Mouse (Mus musculus) forebrain, embryonic 16.5 days (tissue): Measurements from ENCODE around the gene Ucn. TPM values are rescaled to one million over a fixed set of nuclear protein-coding genes. Genes with fewer than 3 reads are reported as not detected.

Source experiments
- ATAC-seq: fragments of 200-750 bp; cut with Nextera tagmentation; 2 replicates; pipeline ENCODE4 v1.8.0; 2017; ENCODE audit warnings: mild to moderate bottlenecking, moderate library complexity
- H3K27ac ChIP-seq: fragments of 300-500 bp; sonication (generic); 2 replicates; pipeline ENCODE4 v1.5.1; 2014; ENCODE audit warnings: low read length, control low read depth
- H3K27me3 ChIP-seq: fragments of 300-500 bp; sonication (generic); replicated peaks from 2 replicates; pipeline ENCODE4 v1.6.1; 2014; ENCODE audit warnings: low read length; ENCODE audit not compliant: control insufficient read depth, insufficient read depth
- H3K36me3 ChIP-seq: fragments of 300-500 bp; sonication (generic); 2 replicates; pipeline ENCODE4 v1.6.1; 2014; ENCODE audit not compliant: control insufficient read depth, insufficient read depth
- H3K4me1 ChIP-seq: fragments of 300-500 bp; sonication (generic); replicated peaks from 2 replicates; pipeline ENCODE4 v1.6.1; 2014; ENCODE audit warnings: low read length; ENCODE audit not compliant: control insufficient read depth, insufficient read depth
- H3K4me2 ChIP-seq: fragments of 300-500 bp; sonication (generic); 2 replicates; pipeline ENCODE4 v1.6.1; 2014; ENCODE audit warnings: mild to moderate bottlenecking, low read length, control low read depth
- H3K4me3 ChIP-seq: fragments of 300-500 bp; sonication (generic); replicated peaks from 2 replicates; pipeline ENCODE4 v1.5.1; 2014; ENCODE audit warnings: mild to moderate bottlenecking, low read length, control low read depth
- H3K9ac ChIP-seq: fragments of 300-500 bp; sonication (generic); replicated peaks from 2 replicates; pipeline ENCODE4 v1.6.1; 2014; ENCODE audit warnings: low read depth, low read length, control low read depth
- H3K9me3 ChIP-seq: fragments of 300-500 bp; sonication (generic); 2 replicates; pipeline ENCODE4 v1.6.1; 2016; ENCODE audit warnings: low read length; ENCODE audit not compliant: control insufficient read depth
- WGBS: fragments of 180-500 bp; shearing (Covaris S2); extraction: QIAGEN DNeasy Blood & Tissue Kit; methylation state at CpG from one replicate; pipeline ENCODE4 v1.1.7; 2014; 5-methylcytosine and 5-hydroxymethylcytosine counted together
- polyA plus RNA-seq: library from polyadenylated mRNA; unstranded; fragments of >200 nt; fragmentation: Nextera tagmentation; extraction: Ambion mirVana; gene quantifications from 2 replicates; pipeline ENCODE4 v1.2.1, GENCODE M21; 2015

Gene Ucn
- not detected in 2 replicates for polyA plus RNA-seq

GRCm38 (mm10) chr5:31138241-31138967 is at the start of gene Ucn:
Ucn (minus strand) TSS chr5:31138829.
- peak within 1 kb of the TSS; percentile 51 for H3K4me2 ChIP-seq
- H3K9me3 ChIP-seq, result no peaks in the 10 kb centered on the region
- H3K4me3 ChIP-seq, result peak within 1 kb of the TSS; percentile 30
- H3K4me1 ChIP-seq, result peaks cover 18% of the 10 kb centered on the region
- no peak for ATAC-seq
- 0 out of 2 replicates have a peak within 1 kb of the TSS, but pooled peaks have one; percentile 22 for H3K9ac ChIP-seq
- H3K36me3 ChIP-seq, result no peaks in the 10 kb centered on the region
- under 1% methylated on average over 52 of the region's 52 CpGs for WGBS
- H3K27ac ChIP-seq, result no peak within 1 kb of the TSS
- peaks cover 52% of the 10 kb centered on the region for H3K27me3 ChIP-seq

GRCm38 (mm10) chr5:31183678-31184077 is 45.0 kb upstream of the Ucn start:
- H3K4me3 ChIP-seq, result no peak overlapping the region
- H3K9me3 ChIP-seq, result no peaks in the 10 kb centered on the region
- 63% methylated on average over 4 of the region's 4 CpGs for WGBS
- H3K4me1 ChIP-seq, result peaks cover 8% of the 10 kb centered on the region
- H3K27me3 ChIP-seq, result no peaks in the 10 kb centered on the region
- no peak overlapping the region for H3K4me2 ChIP-seq
- no peak for ATAC-seq
- H3K9ac ChIP-seq, result no peak overlapping the region
- H3K36me3 ChIP-seq, result peaks cover 19% of the 10 kb centered on the region; the same call in 1 of the 2 replicates
- H3K27ac ChIP-seq, result no peak overlapping the region

- no peaks in the 10 kb centered on the region for H3K9me3 ChIP-seq
- ATAC-seq, result no peak
- H3K4me2 ChIP-seq, result no peak overlapping the region
- H3K27ac ChIP-seq, result no peak overlapping the region
- no peak overlapping the region for H3K4me3 ChIP-seq
- WGBS, result 94% methylated on average over 9 of the region's 9 CpGs
- peaks cover 12% of the 10 kb centered on the region for H3K4me1 ChIP-seq
- no peaks in the 10 kb centered on the region for H3K36me3 ChIP-seq
- H3K9ac ChIP-seq, result no peak overlapping the region
- H3K27me3 ChIP-seq, result no peaks in the 10 kb centered on the region
These were observed 42.6 kb upstream of the Ucn start for GRCm38 (mm10) chr5:31181183-31181770.

GRCm38 (mm10) chr5:31179766-31180630 is 41.4 kb upstream of the Ucn start, which contains the start of the genes Gm29609 and Gtf3c2:
Gm29609 (minus strand) TSS chr5:31179911.
Gtf3c2 (minus strand) TSS chr5:31180144.
- no peaks in the 10 kb centered on the region for H3K36me3 ChIP-seq
- H3K9me3 ChIP-seq, result no peaks in the 10 kb centered on the region
- under 1% methylated on average over 59 of the region's 59 CpGs for WGBS
- H3K27me3 ChIP-seq, result no peaks in the 10 kb centered on the region
- H3K9ac ChIP-seq, result peak within 1 kb of the TSS; percentile 84
- peaks cover 12% of the 10 kb centered on the region for H3K4me1 ChIP-seq
- H3K27ac ChIP-seq, result peak within 1 kb of the TSS; percentile 99
- peak within 1 kb of the TSS; percentile 64 for H3K4me3 ChIP-seq
- ATAC-seq, result peak; percentile 99
- H3K4me2 ChIP-seq, result peak within 1 kb of the TSS; percentile 76

GRCm38 (mm10) chr5:31179301-31179765 is 40.7 kb upstream of the Ucn start:
- Histone ChIP-seq H3K27ac (peak overlapping the region; percentile 99), H3K9me3 (no peaks in the 10 kb centered on the region), H3K4me1 (peaks cover 12% of the 10 kb centered on the region), H3K4me3 (peak overlapping the region; percentile 64), H3K4me2 (peak overlapping the region; percentile 76), H3K9ac (peak overlapping the region; percentile 84), H3K27me3 (no peaks in the 10 kb centered on the region), H3K36me3 (no peaks in the 10 kb centered on the region; the same call in 1 of the 2 replicates)
- under 1% methylated on average over 25 of the region's 25 CpGs for WGBS
- peak; percentile 60 for ATAC-seq

- Histone ChIP-seq H3K9me3 (no peaks in the 10 kb centered on the region), H3K9ac (no peak overlapping the region), H3K4me2 (no peak overlapping the region), H3K27ac (no peak overlapping the region), H3K4me3 (no peak overlapping the region), H3K36me3 (peaks cover 61% of the 10 kb centered on the region), H3K4me1 (no peaks in the 10 kb centered on the region), H3K27me3 (no peaks in the 10 kb centered on the region)
- ATAC-seq, result no peak
- WGBS, result 94% methylated on average over 4 of the region's 4 CpGs
These were observed 30.0 kb upstream of the Ucn start for GRCm38 (mm10) chr5:31168630-31169029.

- Histone ChIP-seq H3K9ac (no peak overlapping the region), H3K27me3 (no peaks in the 10 kb centered on the region), H3K27ac (no peak overlapping the region), H3K4me3 (no peak overlapping the region), H3K4me1 (no peaks in the 10 kb centered on the region), H3K9me3 (no peaks in the 10 kb centered on the region), H3K36me3 (peaks cover 48% of the 10 kb centered on the region), H3K4me2 (no peak overlapping the region)
- ATAC-seq, result no peak
- WGBS, result 90% methylated on average over 1 of the region's 1 CpGs
These were observed 26.2 kb upstream of the Ucn start for GRCm38 (mm10) chr5:31164878-31165277.

- Histone ChIP-seq H3K36me3 (peaks cover 52% of the 10 kb centered on the region), H3K27me3 (no peaks in the 10 kb centered on the region), H3K4me2 (no peak overlapping the region), H3K27ac (no peak overlapping the region), H3K4me1 (no peaks in the 10 kb centered on the region), H3K4me3 (no peak overlapping the region), H3K9me3 (no peaks in the 10 kb centered on the region), H3K9ac (no peak overlapping the region)
- no peak for ATAC-seq
These were observed 23.8 kb upstream of the Ucn start for GRCm38 (mm10) chr5:31162462-31162861.

GRCm38 (mm10) chr5:31154152-31154553 is 15.5 kb upstream of the Ucn start, which contains the start of gene Mpv17:
Mpv17 (minus strand) TSS chr5:31154251.
- ATAC-seq, result peak; percentile 95
- no peaks in the 10 kb centered on the region for H3K27me3 ChIP-seq
- peak within 1 kb of the TSS; percentile 43; the same call in 1 of the 2 replicates for H3K27ac ChIP-seq
- no peaks in the 10 kb centered on the region for H3K9me3 ChIP-seq
- H3K36me3 ChIP-seq, result peaks cover 19% of the 10 kb centered on the region
- H3K9ac ChIP-seq, result peak within 1 kb of the TSS; percentile 77
- 0% methylated on average over 19 of the region's 19 CpGs for WGBS
- peaks cover 14% of the 10 kb centered on the region for H3K4me1 ChIP-seq
- H3K4me2 ChIP-seq, result peak within 1 kb of the TSS; percentile 91
- H3K4me3 ChIP-seq, result peak within 1 kb of the TSS; percentile 75
